Mouse (Mus musculus) ES-E14 (cell line): Measurements from ENCODE around the gene Spns3.

ENCODE experiments used
- CHD2 ChIP-seq: IDR thresholded peaks from 2 replicates; pipeline ENCODE4 v1.6.1; 2014; ENCODE audit warnings: mild to moderate bottlenecking, low read depth, low read length, inconsistent platforms
- HCFC1 ChIP-seq: IDR thresholded peaks from 2 replicates; pipeline ENCODE4 v1.6.1; 2012; ENCODE audit warnings: low read length, inconsistent platforms, borderline replicate concordance; ENCODE audit not compliant: insufficient read depth
- MAFK ChIP-seq: IDR thresholded peaks from 2 replicates; pipeline ENCODE4 v1.6.1; 2014; ENCODE audit warnings: mild to moderate bottlenecking, low read depth, low read length, inconsistent platforms; ENCODE audit not compliant: insufficient read depth
- ZC3H11A ChIP-seq: IDR thresholded peaks from 2 replicates; pipeline ENCODE4 v1.6.1; 2012; ENCODE audit warnings: low read depth, mild to moderate bottlenecking, inconsistent platforms, low read length, borderline replicate concordance
- ZNF384 ChIP-seq: IDR thresholded peaks from 2 replicates; pipeline ENCODE4 v1.6.1; 2012; ENCODE audit warnings: low read depth, low read length, inconsistent platforms

DNA sequence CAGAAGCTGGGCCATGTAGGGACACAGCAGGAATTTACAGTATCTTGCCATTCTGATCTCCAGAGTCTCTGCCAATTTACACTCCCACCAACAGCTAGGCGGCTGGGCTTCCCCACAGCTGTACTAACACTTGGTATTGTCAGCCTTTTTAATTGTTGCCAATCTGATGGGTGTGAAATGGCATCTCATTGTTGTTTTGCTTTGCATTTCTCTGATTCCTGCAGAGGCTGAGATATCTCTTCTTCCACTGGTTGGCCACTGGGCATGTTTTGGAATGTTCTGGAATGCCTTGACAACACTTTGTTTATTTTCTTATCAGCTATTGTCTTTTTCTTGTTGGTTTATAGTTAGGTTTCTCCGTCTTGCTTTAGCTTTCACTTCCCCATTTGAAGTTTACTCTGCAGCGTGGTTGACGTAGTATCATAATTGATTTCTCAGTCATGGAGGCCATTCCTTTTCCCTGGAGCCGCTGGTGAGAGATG is 88.8 kb downstream of the Spns3 start:
- no peak for TF ChIP-seq CHD2
- TF ChIP-seq MAFK: no peak
- no peak for TF ChIP-seq ZNF384
- no peak for TF ChIP-seq HCFC1
- no peak for TF ChIP-seq ZC3H11A
